12 mouse cellular contexts compared by ENCODE assay signal in the genomic region with DNA sequence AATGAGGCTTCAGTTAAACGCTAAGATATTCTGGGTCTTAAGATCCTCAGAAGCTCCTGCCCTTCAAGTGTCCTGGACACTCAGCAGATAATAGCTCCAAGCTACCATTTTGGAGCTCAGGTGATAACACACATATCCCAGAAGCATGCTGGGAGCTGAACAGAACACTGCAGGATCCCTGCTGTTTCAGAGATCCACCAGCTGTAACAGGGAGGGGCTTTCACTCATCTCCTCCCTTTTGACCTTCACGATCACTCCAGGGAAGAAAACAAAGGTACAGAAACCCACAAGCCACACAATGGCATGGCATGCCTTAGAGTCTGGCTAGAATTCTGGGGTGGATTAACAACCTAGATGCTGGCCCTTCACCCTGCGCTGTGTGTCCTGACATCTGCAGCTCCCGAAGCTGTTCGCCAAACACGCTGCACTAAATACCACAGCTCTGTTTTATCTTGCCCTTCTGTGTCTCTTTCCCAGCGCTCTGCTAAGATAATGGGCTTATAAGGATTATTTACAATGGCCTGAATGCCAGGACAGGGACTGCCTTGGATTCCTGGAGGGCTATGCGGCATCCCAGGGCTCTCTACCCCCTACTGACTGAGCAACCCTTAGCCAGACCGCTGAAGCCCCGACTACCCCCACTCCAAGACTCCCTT. TPM values are rescaled to one million over a fixed set of nuclear protein-coding genes. Genes with fewer than 3 reads are reported as not detected.
DNase-seq lines count a peak whose midpoint lies in the region; ATAC-seq and TF ChIP-seq lines count a peak whose summit lies in the region.
"Had no signal": no experiment of that assay in that cellular context is flagged by ENCODE, and none has a peak within 500 bp of the region (broad histone marks: within the 10 kb centered on the region; RNA-seq: fewer than 3 reads in every experiment).

No protein-coding gene starts in this region.

- peaks cover 14% of the 10 kb centered on the region for H3K36me3 ChIP-seq in kidney, embryonic 14.5 days (ENCODE audit: control insufficient read depth, insufficient read depth, low read length)
- H3K36me3 ChIP-seq in liver, embryonic 12.5 days: peaks cover 23% of the 10 kb centered on the region
- no peaks in the 10 kb centered on the region for H3K36me3 ChIP-seq in kidney, adult 2 months (ENCODE audit: control insufficient read depth, insufficient read depth, low read length)
- peaks cover 29% of the 10 kb centered on the region for H3K36me3 ChIP-seq in kidney, embryonic 15.5 days

- H3K27ac ChIP-seq in kidney, embryonic 14.5 days (ENCODE audit: low read depth, low read length): no peak overlapping the region
- peak overlapping the region; percentile 100 for H3K27ac ChIP-seq in liver, embryonic 12.5 days
- H3K27ac ChIP-seq in kidney, adult 2 months (ENCODE audit: insufficient read depth, low read depth, low read length): no peak overlapping the region
- H3K27ac ChIP-seq in kidney, embryonic 15.5 days: no peak overlapping the region
- H3K27ac ChIP-seq: limb, embryonic 13.5 days had no signal

- peaks cover 17% of the 10 kb centered on the region for H3K4me1 ChIP-seq in kidney, embryonic 14.5 days (ENCODE audit: control insufficient read depth, insufficient read depth, low read length)
- peaks cover 55% of the 10 kb centered on the region for H3K4me1 ChIP-seq in liver, embryonic 12.5 days
- H3K4me1 ChIP-seq in kidney, adult 2 months (ENCODE audit: control insufficient read depth, insufficient read depth, low read length): no peaks in the 10 kb centered on the region; the same call in 1 of the 2 replicates
- peaks cover 35% of the 10 kb centered on the region for H3K4me1 ChIP-seq in kidney, embryonic 15.5 days

- TF ChIP-seq POLR2A in kidney, adult 2 months (IDR thresholded peaks at IDR 0.05; ENCODE audit: low read depth, low read length): no peak

- no peak overlapping the region for H3K9ac ChIP-seq in kidney, embryonic 14.5 days (ENCODE audit: low read depth, low read length)
- peak overlapping the region; percentile 49 for H3K9ac ChIP-seq in liver, embryonic 12.5 days
- H3K9ac ChIP-seq in kidney, embryonic 15.5 days: no peak overlapping the region
- H3K9ac ChIP-seq: limb, embryonic 13.5 days had no signal

- no peak for DNase-seq in kidney, adult 8-10 months
- peak; percentile 35 for DNase-seq in c-Kit-positive CD71-positive TER-119-positive erythroid progenitor cells, embryonic 14.5 days (ENCODE audit: low spot score)
- peak; percentile 35 for DNase-seq in retina, embryonic 14.5 days (ENCODE audit: low spot score)
- no peak for DNase-seq in kidney, adult 2 months
- no peak for DNase-seq in lung, postnatal 10 days
- DNase-seq: cerebellum, adult 9-10 months; kidney, postnatal 14 days had no signal

- peak; percentile 43; the same call in 1 of the 2 replicates for ATAC-seq in kidney, embryonic 14.5 days (ENCODE audit: low FRiP score, low TSS enrichment)
- peak; percentile 34 for ATAC-seq in liver, embryonic 12.5 days
- ATAC-seq in kidney, embryonic 15.5 days (replicated peaks; ENCODE audit: low FRiP score): no peak

- H3K4me3 ChIP-seq in kidney, embryonic 14.5 days (ENCODE audit: low read length): no peak overlapping the region
- H3K4me3 ChIP-seq in liver, embryonic 12.5 days: no peak overlapping the region
- no peak overlapping the region for H3K4me3 ChIP-seq in kidney, adult 2 months (ENCODE audit: insufficient read depth, low read depth, low read length)
- H3K4me3 ChIP-seq in kidney, embryonic 15.5 days (replicated peaks): no peak overlapping the region
- H3K4me3 ChIP-seq: limb, embryonic 13.5 days; myocyte had no signal

- H3K4me2 ChIP-seq in kidney, embryonic 14.5 days (replicated peaks; ENCODE audit: low read depth, low read length): no peak overlapping the region
- peak overlapping the region; percentile 83 for H3K4me2 ChIP-seq in liver, embryonic 12.5 days
- no peak overlapping the region for H3K4me2 ChIP-seq in kidney, embryonic 15.5 days
- H3K4me2 ChIP-seq: limb, embryonic 13.5 days had no signal

- no peaks in the 10 kb centered on the region for H3K9me3 ChIP-seq in kidney, embryonic 14.5 days (ENCODE audit: control insufficient read depth, low read length)
- H3K9me3 ChIP-seq in liver, embryonic 12.5 days (replicated peaks): no peaks in the 10 kb centered on the region
- no peaks in the 10 kb centered on the region for H3K9me3 ChIP-seq in kidney, embryonic 15.5 days (replicated peaks)
- H3K9me3 ChIP-seq: limb, embryonic 13.5 days had no signal

- 24% methylated on average over 10 of the region's 10 CpGs for WGBS in kidney, embryonic 14.5 days
- 10% methylated on average over 10 of the region's 10 CpGs for WGBS in liver, embryonic 12.5 days (ENCODE audit: insufficient replicate concordance)
- WGBS in kidney, adult 2 months: 75% methylated on average over 10 of the region's 10 CpGs
- WGBS in kidney, embryonic 15.5 days: 26% methylated on average over 10 of the region's 10 CpGs

- TF ChIP-seq CTCF in kidney, adult 2 months (conservative IDR thresholded peaks at IDR 0.05; ENCODE audit: insufficient read depth, insufficient read length, low read depth, low read length): no peak

- no peaks in the 10 kb centered on the region for H3K27me3 ChIP-seq in kidney, embryonic 14.5 days (ENCODE audit: control insufficient read depth, insufficient read depth, low read length)
- no peaks in the 10 kb centered on the region for H3K27me3 ChIP-seq in liver, embryonic 12.5 days (replicated peaks)
- no peaks in the 10 kb centered on the region for H3K27me3 ChIP-seq in kidney, adult 2 months (replicated peaks; ENCODE audit: control insufficient read depth, insufficient read depth, low read length)
- no peaks in the 10 kb centered on the region for H3K27me3 ChIP-seq in kidney, embryonic 15.5 days
- H3K27me3 ChIP-seq: limb, embryonic 13.5 days had no signal

RNA-seq across cellular contexts. Expression of gene Vangl1, which starts 36.8 kb away (rescaled TPM):
- polyA plus RNA-seq in kidney, embryonic 14.5 days (2014; fragmentation: Nextera tagmentation; extraction: Ambion mirVana): 9.4 and 22.4 TPM in 2 replicates
- 70.5 and 76.3 TPM in 2 replicates for polyA plus RNA-seq in liver, embryonic 12.5 days (2016; fragmentation: Nextera tagmentation; extraction: Ambion mirVana)
- polyA plus RNA-seq in kidney, adult 2 months (2012; rRNA removed): 31.1 and 34.6 TPM in 2 replicates
- 19.6 and 23.5 TPM in 2 replicates for polyA plus RNA-seq in kidney, embryonic 15.5 days (2015; fragmentation: Nextera tagmentation; extraction: Ambion mirVana)

Comparison
In these comparisons a context has a peak if more than half of its experiments do, and no peak if none do; other contexts are left out.
1. DNase-seq: peak in c-Kit-positive CD71-positive TER-119-positive erythroid progenitor cells, embryonic 14.5 days (single experiment) and retina, embryonic 14.5 days (single experiment); none in kidney, adult 8-10 months (0 of 2), kidney, adult 2 months (single experiment) and lung, postnatal 10 days (single experiment).